Mouse (Mus musculus): ENCODE data around the gene Zbtb9. TPM values are rescaled to one million over a fixed set of nuclear protein-coding genes. Genes with fewer than 3 reads are reported as not detected.

Gene Zbtb9
- polyA plus RNA-seq, 1 experiment from 2014 or later = 9.8 TPM

- Histone ChIP-seq H3K27ac (ENCODE audit: low read depth) (no peak overlapping the region), H3K4me1 (replicated peaks; ENCODE audit: control insufficient read depth, insufficient read depth, low read length) (peaks cover 37% of the 10 kb centered on the region), H3K36me3 (ENCODE audit: control insufficient read depth, insufficient read depth, low read length) (peaks cover 30% of the 10 kb centered on the region; the same call in 1 of the 2 replicates), H3K4me2 (ENCODE audit: low read length) (peak overlapping the region; percentile 93; the same call in 1 of the 2 replicates), H3K9ac (ENCODE audit: low read length) (no peak overlapping the region), H3K27me3 (replicated peaks; ENCODE audit: control insufficient read depth, insufficient read depth, low read length) (no peaks in the 10 kb centered on the region), H3K9me3 (ENCODE audit: control insufficient read depth, low read length) (no peaks in the 10 kb centered on the region), H3K4me3 (ENCODE audit: low read depth, low read length) (no peak overlapping the region)
- DNase-seq (ENCODE audit: low spot score) = no peak
- 86% methylated on average over 15 of the region's 15 CpGs for WGBS
- ATAC-seq (replicated peaks; ENCODE audit: low FRiP score, low TSS enrichment, low read depth) = no peak
Observed at GRCm38 (mm10) chr17:26936921-26937695, 35.9 kb upstream of the Zbtb9 start.

GRCm38 (mm10) chr17:26937883-26938695, 34.9 kb upstream of the Zbtb9 start:
- peak; percentile 50 for DNase-seq (ENCODE audit: low spot score)

GRCm38 (mm10) chr17:26938731-26939130, 34.2 kb upstream of the Zbtb9 start:
- H3K27me3 ChIP-seq (replicated peaks; ENCODE audit: control insufficient read depth, insufficient read depth, low read length) = no peaks in the 10 kb centered on the region
- H3K36me3 ChIP-seq (ENCODE audit: control insufficient read depth, insufficient read depth, low read length) = peaks cover 30% of the 10 kb centered on the region; the same call in 1 of the 2 replicates
- H3K9me3 ChIP-seq (ENCODE audit: control insufficient read depth, low read length) = no peaks in the 10 kb centered on the region
- peak overlapping the region; percentile 92 for H3K27ac ChIP-seq (ENCODE audit: low read depth)
- H3K4me3 ChIP-seq (ENCODE audit: low read depth, low read length) = peak overlapping the region; percentile 77
- WGBS = 1% methylated on average over 22 of the region's 22 CpGs
- DNase-seq (ENCODE audit: low spot score) (peak; percentile 53), ATAC-seq (replicated peaks; ENCODE audit: low FRiP score, low TSS enrichment, low read depth) (0 out of 2 replicates have a peak, but pooled peaks have one; percentile 0)
- H3K4me1 ChIP-seq (replicated peaks; ENCODE audit: control insufficient read depth, insufficient read depth, low read length) = peaks cover 43% of the 10 kb centered on the region
- H3K9ac ChIP-seq (ENCODE audit: low read length) = peak overlapping the region; percentile 61
- peak overlapping the region; percentile 93 for H3K4me2 ChIP-seq (ENCODE audit: low read length)

More at GRCm38 (mm10) chr17:26937883-26938695, 34.9 kb upstream of the Zbtb9 start:
- Histone ChIP-seq H3K4me2 (ENCODE audit: low read length) (peak overlapping the region; percentile 93), H3K36me3 (ENCODE audit: control insufficient read depth, insufficient read depth, low read length) (peaks cover 30% of the 10 kb centered on the region; the same call in 1 of the 2 replicates), H3K4me1 (replicated peaks; ENCODE audit: control insufficient read depth, insufficient read depth, low read length) (peaks cover 44% of the 10 kb centered on the region), H3K27me3 (replicated peaks; ENCODE audit: control insufficient read depth, insufficient read depth, low read length) (no peaks in the 10 kb centered on the region), H3K9ac (ENCODE audit: low read length) (peak overlapping the region; percentile 61), H3K4me3 (ENCODE audit: low read depth, low read length) (peak overlapping the region; percentile 77), H3K27ac (ENCODE audit: low read depth) (peak overlapping the region; percentile 92), H3K9me3 (ENCODE audit: control insufficient read depth, low read length) (no peaks in the 10 kb centered on the region)
- ATAC-seq (replicated peaks; ENCODE audit: low FRiP score, low TSS enrichment, low read depth) = no peak
- 50% methylated on average over 16 of the region's 16 CpGs for WGBS

GRCm38 (mm10) chr17:26939178-26939972, 33.6 kb upstream of the Zbtb9 start, which contains the start of gene Cuta:
Cuta (minus strand) TSS chr17:26939569.
- no peaks in the 10 kb centered on the region for H3K9me3 ChIP-seq (ENCODE audit: control insufficient read depth, low read length)
- peak within 1 kb of the TSS; percentile 61 for H3K9ac ChIP-seq (ENCODE audit: low read length)
- WGBS = 0% methylated on average over 68 of the region's 70 CpGs
- peak; percentile 95 for ATAC-seq (replicated peaks; ENCODE audit: low FRiP score, low TSS enrichment, low read depth)
- peak within 1 kb of the TSS; percentile 77 for H3K4me3 ChIP-seq (ENCODE audit: low read depth, low read length)
- H3K4me2 ChIP-seq (ENCODE audit: low read length) = peak within 1 kb of the TSS; percentile 93
- no peaks in the 10 kb centered on the region for H3K27me3 ChIP-seq (replicated peaks; ENCODE audit: control insufficient read depth, insufficient read depth, low read length)
- H3K27ac ChIP-seq (ENCODE audit: low read depth) = peak within 1 kb of the TSS; percentile 92
- DNase-seq (ENCODE audit: low spot score) = peak; percentile 97
- H3K4me1 ChIP-seq (replicated peaks; ENCODE audit: control insufficient read depth, insufficient read depth, low read length) = peaks cover 36% of the 10 kb centered on the region
- H3K36me3 ChIP-seq (ENCODE audit: control insufficient read depth, insufficient read depth, low read length) = peaks cover 30% of the 10 kb centered on the region; the same call in 1 of the 2 replicates

GRCm38 (mm10) chr17:26939973-26940300, 33.0 kb upstream of the Zbtb9 start:
- peak overlapping the region; percentile 77 for H3K4me3 ChIP-seq (ENCODE audit: low read depth, low read length)
- peaks cover 36% of the 10 kb centered on the region for H3K4me1 ChIP-seq (replicated peaks; ENCODE audit: control insufficient read depth, insufficient read depth, low read length)
- H3K9ac ChIP-seq (ENCODE audit: low read length) = peak overlapping the region; percentile 49
- ATAC-seq (replicated peaks; ENCODE audit: low FRiP score, low TSS enrichment, low read depth) = no peak; the same call in 1 of the 2 replicates
- 2% methylated on average over 3 of the region's 3 CpGs for WGBS
- peak overlapping the region; percentile 74 for H3K4me2 ChIP-seq (ENCODE audit: low read length)
- no peak for DNase-seq (ENCODE audit: low spot score)
- H3K27ac ChIP-seq (ENCODE audit: low read depth) = peak overlapping the region; percentile 92
- H3K9me3 ChIP-seq (ENCODE audit: control insufficient read depth, low read length) = no peaks in the 10 kb centered on the region
- H3K27me3 ChIP-seq (replicated peaks; ENCODE audit: control insufficient read depth, insufficient read depth, low read length) = no peaks in the 10 kb centered on the region
- peaks cover 24% of the 10 kb centered on the region; the same call in 1 of the 2 replicates for H3K36me3 ChIP-seq (ENCODE audit: control insufficient read depth, insufficient read depth, low read length)

GRCm38 (mm10) chr17:26941031-26941789, 31.8 kb upstream of the Zbtb9 start, which contains the start of gene Syngap1:
Syngap1 (plus strand) TSS chr17:26941253.
- ATAC-seq (replicated peaks; ENCODE audit: low FRiP score, low TSS enrichment, low read depth) = no peak
- peaks cover 12% of the 10 kb centered on the region; the same call in 1 of the 2 replicates for H3K36me3 ChIP-seq (ENCODE audit: control insufficient read depth, insufficient read depth, low read length)
- H3K4me3 ChIP-seq (ENCODE audit: low read depth, low read length) = peak within 1 kb of the TSS; percentile 77
- no peaks in the 10 kb centered on the region for H3K9me3 ChIP-seq (ENCODE audit: control insufficient read depth, low read length)
- no peak for DNase-seq (ENCODE audit: low spot score)
- peaks cover 42% of the 10 kb centered on the region for H3K4me1 ChIP-seq (replicated peaks; ENCODE audit: control insufficient read depth, insufficient read depth, low read length)
- WGBS = 2% methylated on average over 19 of the region's 24 CpGs
- peak within 1 kb of the TSS; percentile 92 for H3K27ac ChIP-seq (ENCODE audit: low read depth)
- no peaks in the 10 kb centered on the region for H3K27me3 ChIP-seq (replicated peaks; ENCODE audit: control insufficient read depth, insufficient read depth, low read length)
- peak within 1 kb of the TSS; percentile 74 for H3K4me2 ChIP-seq (ENCODE audit: low read length)
- peak within 1 kb of the TSS; percentile 49 for H3K9ac ChIP-seq (ENCODE audit: low read length)

GRCm38 (mm10) chr17:26941841-26942570, 31.0 kb upstream of the Zbtb9 start:
- H3K27ac ChIP-seq (ENCODE audit: low read depth) = peak overlapping the region; percentile 65; the same call in 1 of the 2 replicates
- WGBS = 14% methylated on average over 4 of the region's 4 CpGs
- peaks cover 5% of the 10 kb centered on the region; the same call in 1 of the 2 replicates for H3K36me3 ChIP-seq (ENCODE audit: control insufficient read depth, insufficient read depth, low read length)
- peaks cover 50% of the 10 kb centered on the region for H3K4me1 ChIP-seq (replicated peaks; ENCODE audit: control insufficient read depth, insufficient read depth, low read length)
- no peaks in the 10 kb centered on the region for H3K27me3 ChIP-seq (replicated peaks; ENCODE audit: control insufficient read depth, insufficient read depth, low read length)
- H3K4me2 ChIP-seq (ENCODE audit: low read length) = peak overlapping the region; percentile 74
- H3K9ac ChIP-seq (ENCODE audit: low read length) = peak overlapping the region; percentile 47
- ATAC-seq (replicated peaks; ENCODE audit: low FRiP score, low TSS enrichment, low read depth) = no peak
- peak overlapping the region; percentile 47 for H3K4me3 ChIP-seq (ENCODE audit: low read depth, low read length)
- DNase-seq (ENCODE audit: low spot score) = no peak
- no peaks in the 10 kb centered on the region for H3K9me3 ChIP-seq (ENCODE audit: control insufficient read depth, low read length)
